9 mouse cellular contexts compared by ENCODE assay signal in genomic region chr3:75720663-75721062, GRCm38 (mm10). TPM values are rescaled to one million over a fixed set of nuclear protein-coding genes. Genes with fewer than 3 reads are reported as not detected.
A peak's percentile ranks its signal among the peaks of the same experiment; 100 is the strongest.
DNase-seq lines count a peak whose midpoint lies in the region; ATAC-seq lines count a peak whose summit lies in the region.
"Had no signal": no experiment of that assay in that cellular context is flagged by ENCODE, and none has a peak within 500 bp of the region (broad histone marks: within the 10 kb centered on the region; RNA-seq: fewer than 3 reads in every experiment).

No protein-coding gene starts in this region.

- peak; percentile 32 for DNase-seq in kidney, adult 9 months
- no peak for DNase-seq in kidney, postnatal 14 days
- peak; percentile 57 for DNase-seq in CD4-positive helper T cell, adult 2 months (ENCODE audit: low read depth, low spot score)
- peak; percentile 26 for DNase-seq in MEL-GATA-1-ER (ENCODE audit: extremely low read depth, low read depth)
- no peak for DNase-seq in thymus, adult 18-20 months
- DNase-seq in gastrocnemius, postnatal 25 days = no peak
- no peak for DNase-seq in right cerebral cortex, postnatal 25 days
- DNase-seq: kidney, adult 18-20 months had no signal

- peak; percentile 62 to 78; a peak in 3 of 4 replicates for ATAC-seq in hematopoietic stem cell, adult 5-6 weeks (replicated peaks in 1 of 2; ENCODE audit: insufficient read depth in 1 of 2, low FRiP score in 2 of 2, low TSS enrichment in 1 of 2, low read depth in 1 of 2, poor library complexity in 2 of 2, severe bottlenecking in 2 of 2)

RNA-seq across cellular contexts. Expression of gene Gm29133, which starts 27.3 kb away (rescaled TPM):
- not detected in 2 replicates for total RNA-seq in hematopoietic stem cell, adult 5-6 weeks (2017)
- not detected for total RNA-seq in gastrocnemius, postnatal 25 days (2021)

Comparison
In these comparisons a context has a peak if more than half of its experiments do, and no peak if none do; other contexts are left out.
1. DNase-seq: peak in kidney, adult 9 months (single experiment), CD4-positive helper T cell, adult 2 months (single experiment) and MEL-GATA-1-ER (single experiment); none in kidney, postnatal 14 days (single experiment), thymus, adult 18-20 months (0 of 2), gastrocnemius, postnatal 25 days (single experiment) and right cerebral cortex, postnatal 25 days (single experiment).